Mouse (Mus musculus) brain, embryonic 18.5 days (tissue): ENCODE measurements around the gene Aym1.
"Not testable (repeated sequence)": the region's sequence is repeated elsewhere in the genome, so short reads cannot be mapped to it uniquely, and the experiment has no call there.

Source experiments
- DNase-seq: peaks from one replicate; pipeline ENCODE4 v3.0.0-alpha.2; 2012; ENCODE audit warnings: low read depth, low spot score

Gene Aym1

DNA sequence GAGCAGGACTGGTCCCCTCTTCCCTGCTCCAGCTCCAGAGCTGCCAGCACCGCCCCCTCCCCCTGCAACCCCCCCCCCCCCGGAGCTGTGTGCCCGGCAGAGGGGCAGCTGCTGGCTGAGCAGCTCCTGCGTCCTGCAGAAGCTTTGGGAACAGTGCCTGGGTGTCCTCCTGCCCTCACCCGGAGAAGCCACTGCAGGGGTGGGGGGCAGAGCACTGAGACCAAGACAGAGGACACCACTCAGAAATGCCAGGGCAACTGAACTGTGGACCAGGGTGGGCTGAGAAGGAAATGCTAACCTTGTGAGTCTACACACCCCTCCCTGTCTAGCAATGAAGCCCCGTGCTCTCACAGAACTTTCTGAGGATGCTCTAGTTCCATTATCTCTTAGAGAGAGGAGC lies at the start of gene Aym1:
Aym1 (plus strand) TSS at position 109 of the 400 bp plus-strand sequence.
- no peak for DNase-seq

DNA sequence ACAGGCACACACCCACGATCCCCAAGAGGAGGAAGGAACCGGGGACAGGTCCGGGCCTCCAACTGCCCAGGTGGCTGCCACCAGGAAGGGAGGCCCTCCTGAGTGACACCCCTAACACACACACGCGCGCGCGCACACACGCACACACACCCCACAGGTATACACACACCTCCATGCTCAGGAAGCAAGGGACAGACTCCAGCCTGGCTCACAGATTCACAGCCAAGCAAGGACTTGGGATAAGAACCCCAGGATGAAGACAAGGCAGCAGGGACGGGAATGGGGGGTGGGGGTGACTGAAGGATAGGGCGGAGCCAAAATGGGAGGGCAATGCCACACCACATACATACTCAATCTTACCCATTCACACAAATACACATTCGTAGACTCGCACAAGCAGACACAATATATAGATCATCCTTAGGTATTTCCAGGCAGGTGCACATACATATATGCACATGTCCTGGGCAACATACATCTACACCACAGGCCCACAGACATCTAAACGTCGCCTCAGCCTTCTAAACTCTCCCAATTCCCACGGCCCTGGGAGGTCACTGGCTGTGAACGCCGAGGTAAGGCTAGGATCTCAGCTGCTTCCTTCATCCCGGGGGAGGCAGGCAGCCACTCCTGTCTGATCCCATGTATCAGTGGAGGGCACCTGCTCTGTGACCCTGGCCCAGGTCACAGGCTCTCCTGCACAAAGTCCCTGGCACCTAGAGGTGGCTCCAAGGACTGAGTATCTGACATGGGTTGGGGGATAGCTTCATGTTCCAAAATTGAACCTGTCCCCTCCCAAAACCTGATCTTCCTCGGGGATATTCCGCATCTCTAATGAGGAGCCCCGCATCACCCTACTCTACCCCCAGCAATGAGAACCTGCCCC lies 47.4 kb upstream of the Aym1 start:
- no peak for DNase-seq

DNA sequence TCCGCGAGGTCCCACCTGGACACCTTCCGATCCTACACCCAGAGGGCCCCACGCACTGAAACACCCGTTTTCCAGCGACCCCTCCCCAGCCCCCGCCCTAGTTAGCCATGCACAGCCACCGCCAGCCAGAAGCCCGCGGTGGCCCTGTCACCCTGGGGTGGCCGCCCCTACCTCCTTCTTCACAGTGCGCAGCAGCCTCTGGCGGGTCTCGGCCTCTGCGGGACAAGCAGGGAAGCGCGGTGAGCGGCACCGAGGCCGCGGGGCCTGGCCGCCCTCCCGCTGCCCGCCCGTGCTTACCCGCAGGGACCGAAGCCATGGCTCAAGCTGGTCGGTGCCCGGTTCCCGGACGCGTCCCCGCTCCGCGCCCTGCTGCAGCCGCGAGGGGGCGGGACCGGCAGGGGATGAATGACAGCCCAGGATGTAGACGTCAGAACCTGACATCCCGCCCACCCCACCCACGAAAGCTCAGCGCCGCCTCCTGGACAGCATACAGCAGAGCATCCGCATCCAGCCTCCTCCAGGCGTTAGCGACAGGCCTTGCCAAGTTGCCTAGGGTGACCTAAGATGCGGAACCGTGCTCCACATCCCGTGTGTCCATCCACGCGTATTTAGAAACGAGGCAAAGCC lies 46.6 kb upstream of the Aym1 start, which contains the start of gene Sgsm1:
Sgsm1 (minus strand) TSS at position 410 of the 627 bp plus-strand sequence.
- DNase-seq = peak; percentile 78

- peak; percentile 60 for DNase-seq
Measured at GRCm38 (mm10) chr5:113313998-113314397, 43.1 kb upstream of the Aym1 start.

DNA sequence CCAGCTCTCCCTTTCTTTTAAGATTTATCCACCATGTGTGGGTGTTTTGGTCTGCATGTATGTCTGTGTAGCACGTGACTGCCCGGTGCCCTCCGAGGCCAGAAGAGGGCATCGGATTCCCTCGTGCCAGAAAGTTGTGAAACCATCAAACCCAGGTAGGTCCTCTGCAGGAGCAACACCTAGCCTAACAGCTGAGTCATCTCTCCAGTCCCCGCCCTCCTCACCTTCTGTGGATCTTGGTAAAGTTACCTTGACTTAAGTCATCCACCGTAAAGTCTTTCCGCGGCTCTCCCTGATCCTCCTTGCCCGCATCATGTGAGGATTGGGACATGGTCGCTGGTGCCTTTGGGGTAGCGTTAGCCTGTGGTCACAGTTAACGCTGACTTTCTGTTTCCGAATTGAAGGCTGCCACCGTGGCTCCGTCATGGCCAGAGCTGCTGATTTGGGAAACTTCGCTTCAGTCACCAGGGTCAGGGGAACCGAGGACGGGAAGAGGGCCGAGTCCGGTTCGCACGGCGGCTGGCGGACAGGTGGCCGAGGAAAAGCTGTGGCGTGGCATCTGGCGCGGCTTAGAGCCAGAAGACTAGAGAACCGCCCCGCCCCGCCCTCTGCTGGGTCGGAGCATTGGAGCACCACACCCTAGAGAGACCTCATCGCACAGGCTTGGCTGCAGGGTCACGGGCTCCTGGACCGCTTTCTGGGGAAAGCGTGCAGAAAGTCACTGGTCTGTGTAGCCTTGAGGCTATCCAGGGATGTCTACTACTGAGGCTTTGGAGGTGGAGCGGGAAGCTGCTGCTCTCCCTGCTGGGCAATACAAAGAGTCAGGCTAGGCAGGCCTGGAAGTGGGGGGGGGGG lies 33.1 kb upstream of the Aym1 start:
- DNase-seq = no peak

- DNase-seq = no peak
Measured at GRCm38 (mm10) chr5:113329463-113329862, 27.6 kb upstream of the Aym1 start.

- DNase-seq = no peak
Measured at GRCm38 (mm10) chr5:113330202-113330601, 26.9 kb upstream of the Aym1 start.

- DNase-seq = no peak
Measured at GRCm38 (mm10) chr5:113332239-113332638, 24.9 kb upstream of the Aym1 start.

DNA sequence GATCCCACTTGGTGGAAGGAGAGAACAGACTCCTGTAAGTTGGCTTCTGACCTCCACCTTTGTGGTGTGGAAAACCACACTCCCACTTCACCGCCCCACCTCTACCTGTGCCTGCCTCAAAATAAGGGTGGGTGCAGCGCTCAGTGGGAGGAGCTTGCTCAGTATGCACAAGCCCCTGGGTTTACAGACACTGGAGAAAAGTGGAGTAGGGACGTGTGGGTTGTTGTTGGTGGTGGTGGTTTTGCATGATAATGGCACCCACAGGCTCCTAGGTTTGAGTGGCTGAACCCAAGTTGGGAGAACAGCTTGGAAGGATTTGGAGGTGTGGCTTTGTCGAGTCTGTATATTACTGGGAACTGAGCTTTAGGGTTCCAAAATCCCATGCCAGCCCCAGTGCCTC lies 24.2 kb upstream of the Aym1 start:
- no peak for DNase-seq

- no peak for DNase-seq
Measured at GRCm38 (mm10) chr5:113334621-113335530, 22.2 kb upstream of the Aym1 start.

GRCm38 (mm10) chr5:113335732-113336131 lies 21.4 kb upstream of the Aym1 start:
- DNase-seq = no peak

DNA sequence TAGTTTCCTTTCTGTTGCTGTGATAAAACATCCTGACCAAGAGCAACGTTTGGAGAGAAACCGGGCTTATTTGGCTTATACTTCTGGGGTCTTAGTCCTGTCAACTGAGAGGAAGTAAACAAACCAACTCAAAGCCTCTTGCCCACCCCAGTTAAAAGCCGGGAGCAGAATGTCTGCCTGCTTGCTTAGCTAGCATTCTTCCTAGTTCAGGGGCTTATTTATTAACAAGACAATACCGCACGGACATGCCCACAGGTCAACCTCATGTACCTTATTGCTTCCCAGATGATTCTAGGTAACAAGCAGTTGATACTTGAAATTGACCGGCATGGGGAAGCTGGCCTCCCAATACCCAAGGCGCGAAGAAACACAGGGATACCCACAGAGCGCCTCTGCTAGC lies 20.8 kb upstream of the Aym1 start:
- DNase-seq = no peak

DNA sequence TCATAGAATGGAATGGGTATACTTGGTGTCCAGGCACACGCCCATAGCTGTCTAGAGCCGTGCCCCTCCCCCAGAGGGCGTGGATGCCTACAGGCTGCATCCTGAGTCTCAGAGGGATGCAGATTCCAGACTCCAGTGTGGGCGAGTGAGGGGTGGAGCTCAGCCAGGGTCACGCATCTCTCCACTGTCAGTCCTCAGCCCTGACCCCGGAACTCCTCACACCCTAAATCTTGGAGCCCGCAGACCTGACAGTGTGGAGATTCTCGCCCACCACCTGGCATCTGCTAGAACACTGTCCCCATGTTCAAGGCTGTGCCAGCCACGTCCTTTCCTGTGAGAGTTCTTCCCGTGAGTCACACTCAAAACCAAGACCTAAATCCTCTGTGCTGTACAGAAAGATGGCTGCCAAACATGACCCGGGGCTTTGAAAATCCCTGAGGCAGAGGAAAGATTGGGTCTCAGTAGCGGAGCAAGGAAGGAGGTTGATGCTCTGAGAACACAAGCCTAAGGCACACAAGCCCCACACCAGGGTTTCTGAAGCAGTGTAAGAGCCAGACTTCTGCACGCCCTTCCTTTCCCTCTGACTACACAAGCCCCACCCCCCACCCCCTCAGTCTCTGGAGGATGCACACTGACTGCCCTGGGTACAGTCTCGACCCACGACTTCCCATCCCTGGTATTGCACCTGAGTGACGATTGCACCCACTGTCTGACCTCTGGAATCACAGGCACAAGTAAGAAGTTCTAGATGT lies 12.3 kb upstream of the Aym1 start:
- DNase-seq = no peak

DNA sequence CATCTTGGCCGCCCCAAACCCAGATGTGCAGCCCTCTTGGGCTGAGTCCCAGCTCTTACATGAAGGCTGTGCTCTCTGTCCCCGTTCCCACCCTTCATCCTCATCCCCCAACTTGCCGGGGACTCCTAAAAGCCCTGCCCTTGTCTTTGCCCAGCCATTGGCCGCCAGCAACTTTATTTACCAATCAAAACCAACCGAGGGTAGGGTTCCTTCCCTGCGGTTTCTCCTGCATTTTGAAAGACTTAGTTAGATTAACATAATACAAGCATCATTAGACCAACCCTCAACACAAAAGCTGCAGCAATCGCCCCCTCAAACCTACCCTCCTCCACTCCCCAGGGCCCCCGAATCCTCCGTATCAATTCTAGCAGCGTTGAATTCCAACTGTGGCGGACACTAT lies 11.3 kb upstream of the Aym1 start:
- DNase-seq = no peak

- DNase-seq = not testable (repeated sequence)
Measured at GRCm38 (mm10) chr5:113346651-113347050, 10.4 kb upstream of the Aym1 start.

DNA sequence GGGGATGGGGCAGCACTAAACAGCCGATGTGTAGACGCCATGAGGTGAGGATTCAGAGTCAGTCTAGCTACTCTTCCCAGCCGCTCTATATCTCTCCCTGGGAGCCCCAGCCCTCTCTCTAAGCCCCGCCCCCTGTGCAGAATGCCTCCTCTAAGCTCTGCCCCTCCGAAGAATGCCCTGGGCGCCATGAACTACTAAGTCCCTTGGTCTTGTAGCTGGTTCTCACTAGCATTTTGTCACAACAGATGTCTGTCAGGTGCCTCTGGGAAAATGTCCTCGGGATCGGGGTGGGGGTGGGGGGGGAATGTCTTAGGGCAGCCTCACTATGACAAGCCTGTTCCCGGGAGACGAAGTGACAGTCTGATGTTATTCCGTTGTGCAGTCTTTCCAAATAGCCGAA lies 9.5 kb upstream of the Aym1 start:
- no peak for DNase-seq

- DNase-seq = no peak
Measured at GRCm38 (mm10) chr5:113348597-113348996, 8.5 kb upstream of the Aym1 start.

DNA sequence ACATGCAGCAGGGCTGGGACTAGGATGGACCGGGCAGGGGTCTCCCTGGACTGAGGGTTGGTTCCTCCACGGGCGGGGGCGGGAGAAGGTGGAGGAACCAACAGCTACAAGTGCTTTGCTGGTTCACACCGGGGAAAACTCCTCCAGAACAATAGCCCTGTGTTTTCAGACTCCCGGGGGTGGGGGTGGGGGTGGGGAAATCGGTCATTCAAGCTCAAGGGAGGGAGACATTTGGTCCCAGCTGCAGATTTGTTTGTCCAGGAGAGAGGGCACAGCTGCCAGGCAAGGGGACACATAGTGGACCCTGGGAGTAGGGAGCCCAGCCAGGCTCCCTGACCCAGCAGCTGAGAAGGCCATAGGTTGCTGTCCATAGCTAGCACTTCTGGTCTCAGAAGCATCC lies 7.9 kb upstream of the Aym1 start:
- no peak for DNase-seq

GRCm38 (mm10) chr5:113349810-113350209 lies 7.3 kb upstream of the Aym1 start:
- DNase-seq = no peak

DNA sequence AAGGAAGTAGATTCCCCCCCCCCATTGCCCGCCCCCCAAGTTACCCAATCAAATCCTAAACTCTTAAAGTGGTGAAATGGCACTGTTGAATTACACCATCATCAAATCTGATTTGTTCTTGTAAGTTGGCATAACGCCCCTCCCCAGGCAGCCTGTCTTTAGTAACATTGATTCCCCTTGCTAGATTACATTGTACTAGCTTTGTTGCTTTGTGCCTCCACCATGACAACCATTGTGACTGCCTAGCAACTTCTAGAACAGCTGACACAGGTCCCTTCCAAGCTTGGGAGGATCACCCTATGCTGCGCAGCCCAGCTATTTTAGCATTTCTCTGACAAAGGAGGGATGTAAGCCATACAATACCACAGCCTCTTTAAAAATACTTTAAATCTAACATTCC lies 5.3 kb upstream of the Aym1 start:
- peak; percentile 42 for DNase-seq
